Mouse (Mus musculus): ENCODE results near the gene Arsg. TPM values are rescaled to one million over a fixed set of nuclear protein-coding genes. Genes with fewer than 3 reads are reported as not detected.
A peak's percentile ranks its signal among the peaks of the same experiment; 100 is the strongest.
"Not testable (repeated sequence)": the region's sequence is repeated elsewhere in the genome, so short reads cannot be mapped to it uniquely, and the experiment has no call there.

The Arsg gene
- polyA plus RNA-seq, 1 experiment from 2014 or later = 3.3 TPM

- H3K27me3 ChIP-seq (replicated peaks) = no peaks in the 10 kb centered on the region
- H3K4me3 ChIP-seq (replicated peaks) = no peak overlapping the region
- 66% methylated on average over 10 of the region's 10 CpGs for WGBS
- H3K9me3 ChIP-seq = no peaks in the 10 kb centered on the region
- no peak overlapping the region for H3K9ac ChIP-seq
- no peaks in the 10 kb centered on the region for H3K36me3 ChIP-seq
- H3K4me2 ChIP-seq (replicated peaks) = no peak overlapping the region
- H3K4me1 ChIP-seq (replicated peaks) = no peaks in the 10 kb centered on the region
- ATAC-seq = peak; percentile 71
- no peak overlapping the region for H3K27ac ChIP-seq
These were observed 15.0 kb downstream of the Arsg start for GRCm38 (mm10) chr11:109487991-109488684.

- no peak for ATAC-seq
- Histone ChIP-seq H3K4me1 (replicated peaks) (no peaks in the 10 kb centered on the region), H3K4me2 (replicated peaks) (no peak overlapping the region), H3K36me3 (no peaks in the 10 kb centered on the region), H3K27me3 (replicated peaks) (no peaks in the 10 kb centered on the region), H3K4me3 (replicated peaks) (no peak overlapping the region), H3K9me3 (no peaks in the 10 kb centered on the region), H3K9ac (no peak overlapping the region), H3K27ac (no peak overlapping the region)
- WGBS = 74% methylated on average over 2 of the region's 2 CpGs
These were observed 16.6 kb downstream of the Arsg start for GRCm38 (mm10) chr11:109489763-109490162.

- ATAC-seq = no peak
- WGBS = 82% methylated on average over 4 of the region's 4 CpGs
- H3K36me3 ChIP-seq = no peaks in the 10 kb centered on the region
These were observed 18.7 kb downstream of the Arsg start for GRCm38 (mm10) chr11:109491844-109492243.

DNA sequence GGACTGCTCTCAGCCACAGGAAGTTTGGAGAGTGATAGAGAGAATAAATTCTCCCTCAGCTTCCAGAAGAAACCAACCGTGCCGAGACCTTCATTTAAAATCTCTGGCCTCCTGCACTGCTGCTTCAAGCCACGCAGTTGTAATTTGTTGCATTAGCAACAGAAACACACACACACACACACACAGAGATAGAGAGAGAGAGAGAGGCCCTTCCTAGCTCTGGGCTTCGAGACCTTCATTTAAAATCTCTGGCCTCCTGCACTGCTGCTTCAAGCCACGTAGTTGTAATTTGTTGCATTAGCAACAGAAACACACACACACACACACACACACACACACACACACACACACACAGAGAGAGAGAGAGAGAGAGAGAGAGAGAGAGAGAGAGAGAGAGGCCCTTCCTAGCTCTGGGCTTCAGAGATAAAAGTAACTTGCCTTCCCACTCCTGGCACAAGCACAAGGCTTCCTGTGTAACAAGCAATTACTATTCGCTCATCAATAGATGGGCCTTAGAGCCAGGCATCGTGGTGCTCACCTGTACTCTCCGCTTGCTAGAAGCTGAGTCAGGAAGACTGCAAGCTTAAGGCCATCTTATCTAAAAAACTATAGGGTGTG, 19.8 kb downstream of the Arsg start:
- not testable (repeated sequence) for H3K9me3 ChIP-seq; H3K4me3 ChIP-seq (replicated peaks); ATAC-seq; H3K27me3 ChIP-seq (replicated peaks); H3K4me1 ChIP-seq (replicated peaks); H3K9ac ChIP-seq; H3K4me2 ChIP-seq (replicated peaks); H3K27ac ChIP-seq; H3K36me3 ChIP-seq
- 70% methylated on average over 8 of the region's 8 CpGs for WGBS

More at GRCm38 (mm10) chr11:109491844-109492243, 18.7 kb downstream of the Arsg start:
- H3K27me3 ChIP-seq (replicated peaks) = no peaks in the 10 kb centered on the region
- no peaks in the 10 kb centered on the region for H3K9me3 ChIP-seq
- no peak overlapping the region for H3K4me3 ChIP-seq (replicated peaks)
- no peak overlapping the region for H3K27ac ChIP-seq
- H3K4me1 ChIP-seq (replicated peaks) = peaks cover 2% of the 10 kb centered on the region
- no peak overlapping the region for H3K4me2 ChIP-seq (replicated peaks)
- H3K9ac ChIP-seq = no peak overlapping the region

- ATAC-seq = peak; percentile 39
- Histone ChIP-seq H3K4me1 (replicated peaks) (peaks cover 2% of the 10 kb centered on the region), H3K27me3 (replicated peaks) (no peaks in the 10 kb centered on the region), H3K9me3 (no peaks in the 10 kb centered on the region), H3K4me2 (replicated peaks) (no peak overlapping the region), H3K9ac (no peak overlapping the region), H3K27ac (no peak overlapping the region; the same call in 1 of the 2 replicates), H3K4me3 (replicated peaks) (no peak overlapping the region), H3K36me3 (no peaks in the 10 kb centered on the region)
- 49% methylated on average over 24 of the region's 24 CpGs for WGBS
These were observed 22.0 kb downstream of the Arsg start for GRCm38 (mm10) chr11:109494890-109495770.

DNA sequence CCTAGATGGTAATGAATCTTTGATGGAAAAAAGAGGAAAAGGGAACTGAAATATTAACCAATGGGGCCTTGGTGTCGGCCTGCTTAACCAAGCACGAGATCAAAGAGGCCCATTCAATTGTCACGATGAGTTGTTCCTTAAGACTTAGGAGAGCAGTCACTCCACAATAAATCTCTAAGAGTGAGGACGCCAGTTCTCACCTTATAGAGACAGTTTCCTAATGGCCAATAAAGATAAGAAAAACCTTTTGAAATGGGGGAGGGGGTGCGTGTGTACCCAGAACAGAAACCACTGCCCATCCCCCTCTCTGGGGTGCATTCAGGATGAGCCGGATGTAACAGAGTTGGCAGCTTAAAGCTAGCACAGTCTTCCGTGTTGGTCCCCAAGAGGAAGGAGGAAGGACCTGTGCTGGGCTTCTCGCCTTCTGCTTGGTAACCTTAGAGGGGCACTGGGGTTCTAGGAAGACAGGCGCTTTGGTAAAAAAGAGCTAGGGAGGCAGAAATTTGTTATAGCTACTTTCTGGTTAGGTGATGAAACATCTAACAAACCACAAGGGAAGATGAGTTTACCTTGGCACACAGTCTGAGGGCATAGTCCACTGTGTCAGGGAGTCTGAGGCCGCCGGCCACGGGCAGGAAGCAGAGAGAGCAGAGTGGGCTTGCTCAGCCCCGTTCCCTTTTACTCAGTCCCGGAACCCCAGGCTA, 22.7 kb downstream of the Arsg start:
- Histone ChIP-seq H3K9ac (no peak overlapping the region), H3K36me3 (no peaks in the 10 kb centered on the region), H3K27ac (no peak overlapping the region), H3K27me3 (replicated peaks) (no peaks in the 10 kb centered on the region), H3K4me2 (replicated peaks) (no peak overlapping the region; the same call in 1 of the 2 replicates), H3K4me3 (replicated peaks) (no peak overlapping the region), H3K4me1 (replicated peaks) (peaks cover 2% of the 10 kb centered on the region), H3K9me3 (no peaks in the 10 kb centered on the region)
- peak; percentile 54; the same call in 1 of the 2 replicates for ATAC-seq
- 37% methylated on average over 14 of the region's 14 CpGs for WGBS

DNA sequence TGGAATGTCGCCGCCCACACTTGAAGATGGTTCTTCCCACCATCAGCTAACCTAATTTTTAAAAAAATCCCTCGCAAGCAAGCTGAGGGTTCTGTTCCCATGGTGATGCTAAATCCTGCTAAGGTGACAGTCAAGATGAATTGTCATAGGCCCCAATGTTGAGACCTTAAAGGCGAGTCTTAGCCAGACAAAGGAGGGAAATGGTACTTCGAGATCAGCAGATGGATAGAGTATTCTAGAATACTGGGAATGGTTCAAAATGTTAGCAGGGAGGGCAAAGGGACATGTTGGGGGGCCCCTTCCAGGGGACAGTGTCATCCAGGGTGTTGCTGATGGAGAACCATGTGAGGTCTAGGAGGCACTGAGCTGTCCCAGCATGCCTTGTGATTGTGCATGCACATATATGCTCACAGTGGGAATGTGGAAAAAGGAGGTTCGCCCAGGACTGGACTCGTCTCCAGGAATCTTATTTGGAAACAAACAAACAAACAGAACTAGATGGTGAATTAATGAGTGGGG, 23.4 kb downstream of the Arsg start:
- no peak overlapping the region for H3K4me3 ChIP-seq (replicated peaks)
- H3K4me2 ChIP-seq (replicated peaks) = no peak overlapping the region
- H3K27me3 ChIP-seq (replicated peaks) = no peaks in the 10 kb centered on the region
- H3K9ac ChIP-seq = no peak overlapping the region
- WGBS = 81% methylated on average over 7 of the region's 7 CpGs
- no peaks in the 10 kb centered on the region for H3K9me3 ChIP-seq
- H3K36me3 ChIP-seq = no peaks in the 10 kb centered on the region
- H3K4me1 ChIP-seq (replicated peaks) = peaks cover 2% of the 10 kb centered on the region
- H3K27ac ChIP-seq = no peak overlapping the region
- ATAC-seq = no peak

DNA sequence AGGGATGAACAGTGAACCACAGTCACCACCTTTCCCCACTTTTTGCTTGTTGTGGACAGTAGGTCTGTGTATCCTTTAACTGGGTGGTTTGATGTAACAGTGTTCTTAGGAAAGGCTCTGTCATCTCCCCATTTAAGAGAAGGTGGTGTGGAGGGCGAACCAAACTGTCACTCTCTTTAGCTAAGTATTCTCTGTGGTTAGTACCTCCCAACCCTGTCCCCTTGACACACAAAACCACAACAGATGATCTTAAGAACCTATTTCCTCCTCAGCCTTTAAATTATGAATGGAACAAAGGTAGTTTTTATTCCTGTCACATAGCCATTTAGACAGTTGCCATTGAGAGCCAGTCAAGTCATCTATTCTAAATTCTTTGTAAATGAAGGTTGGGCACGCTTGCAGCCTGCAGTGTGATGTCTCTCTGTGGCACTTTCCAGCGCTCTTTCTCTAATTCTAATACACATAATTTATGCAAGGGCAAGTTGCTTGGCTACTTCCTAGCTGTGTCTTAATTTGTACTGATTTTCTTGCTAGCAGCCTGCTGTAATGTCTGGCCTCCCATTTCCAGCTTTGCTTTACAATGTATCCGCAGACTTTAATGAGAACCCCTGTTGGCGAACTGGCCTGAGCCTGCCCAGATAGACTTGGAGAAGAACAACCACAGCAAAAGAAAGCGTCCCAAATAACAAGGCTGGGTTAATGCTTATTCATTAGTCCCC, 24.0 kb downstream of the Arsg start:
- H3K4me2 ChIP-seq (replicated peaks) = no peak overlapping the region

DNA sequence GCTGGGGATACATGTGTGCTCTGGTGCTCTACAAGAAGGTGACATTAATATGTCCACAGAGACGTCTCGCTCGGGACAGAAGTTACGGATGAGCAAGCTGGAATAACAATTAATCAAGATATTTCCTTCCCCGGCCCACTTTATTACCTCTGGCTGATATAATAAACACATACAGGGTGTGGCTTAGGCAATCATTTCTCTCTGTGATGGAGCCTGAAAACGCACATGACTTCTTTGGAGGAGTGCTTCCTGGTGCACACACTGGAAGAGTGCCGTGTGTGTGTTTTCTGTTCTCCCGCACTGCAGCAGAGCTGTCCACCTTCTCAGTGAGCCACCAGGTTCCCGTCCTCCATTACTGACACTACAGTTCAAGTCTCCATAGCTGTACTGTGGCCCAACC, 24.8 kb downstream of the Arsg start:
- Histone ChIP-seq H3K4me1 (replicated peaks) (peaks cover 2% of the 10 kb centered on the region), H3K4me3 (replicated peaks) (no peak overlapping the region), H3K27me3 (replicated peaks) (no peaks in the 10 kb centered on the region), H3K4me2 (replicated peaks) (peak overlapping the region; percentile 20; the same call in 1 of the 2 replicates), H3K9me3 (no peaks in the 10 kb centered on the region), H3K27ac (peak overlapping the region; percentile 63; the same call in 1 of the 2 replicates), H3K9ac (no peak overlapping the region), H3K36me3 (no peaks in the 10 kb centered on the region)
- peak; percentile 73 for ATAC-seq
- 53% methylated on average over 9 of the region's 9 CpGs for whole genome bisulfite sequencing

More for the DNA sequence above, 24.0 kb downstream of the Arsg start:
- Histone ChIP-seq H3K27me3 (replicated peaks) (no peaks in the 10 kb centered on the region), H3K9ac (no peak overlapping the region), H3K4me3 (replicated peaks) (no peak overlapping the region), H3K27ac (no peak overlapping the region), H3K36me3 (no peaks in the 10 kb centered on the region), H3K9me3 (no peaks in the 10 kb centered on the region), H3K4me1 (replicated peaks) (peaks cover 2% of the 10 kb centered on the region)
- WGBS = 81% methylated on average over 6 of the region's 6 CpGs
- ATAC-seq = no peak

DNA sequence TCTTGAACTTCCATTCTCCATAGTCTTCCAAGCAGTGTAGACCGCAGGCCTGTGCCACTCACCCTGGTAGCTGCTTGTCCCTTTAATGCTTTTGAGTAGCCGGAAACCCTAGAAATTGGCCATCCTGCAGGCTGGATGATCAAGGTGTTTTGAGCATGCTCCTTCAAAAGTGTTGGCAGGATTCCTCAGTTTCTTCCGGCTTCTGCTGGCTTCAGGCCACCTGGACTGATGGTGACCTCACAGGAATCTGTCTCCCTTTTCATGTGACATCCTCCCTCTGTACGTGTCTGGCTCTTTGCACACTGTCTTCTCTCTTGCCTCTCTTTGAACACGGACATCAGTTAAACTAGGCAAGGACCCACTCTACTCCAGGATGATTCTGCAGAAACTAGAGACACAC, 27.0 kb downstream of the Arsg start:
- no peak overlapping the region for H3K9ac ChIP-seq
- no peak overlapping the region for H3K4me3 ChIP-seq (replicated peaks)
- peaks cover 2% of the 10 kb centered on the region for H3K4me1 ChIP-seq (replicated peaks)
- no peak for ATAC-seq
- no peaks in the 10 kb centered on the region for H3K9me3 ChIP-seq
- H3K36me3 ChIP-seq = no peaks in the 10 kb centered on the region
- H3K27me3 ChIP-seq (replicated peaks) = no peaks in the 10 kb centered on the region
- WGBS = 83% methylated on average over 5 of the region's 5 CpGs
- H3K4me2 ChIP-seq (replicated peaks) = no peak overlapping the region
- no peak overlapping the region for H3K27ac ChIP-seq

- ATAC-seq = no peak
- H3K36me3 ChIP-seq = no peaks in the 10 kb centered on the region
- H3K9me3 ChIP-seq = no peaks in the 10 kb centered on the region
- no peaks in the 10 kb centered on the region for H3K4me1 ChIP-seq (replicated peaks)
- H3K4me3 ChIP-seq (replicated peaks) = no peak overlapping the region
- WGBS = 55% methylated on average over 9 of the region's 9 CpGs
- no peak overlapping the region for H3K27ac ChIP-seq
- no peak overlapping the region for H3K9ac ChIP-seq
- no peak overlapping the region for H3K4me2 ChIP-seq (replicated peaks)
- no peaks in the 10 kb centered on the region for H3K27me3 ChIP-seq (replicated peaks)
These were observed 31.8 kb downstream of the Arsg start for GRCm38 (mm10) chr11:109504977-109505376.
